Mouse (Mus musculus): ENCODE measurements around the gene Fat4. TPM values are rescaled to one million over a fixed set of nuclear protein-coding genes. Genes with fewer than 3 reads are reported as not detected.

The Fat4 gene
- total and polyA plus RNA-seq, 2 experiments from 2014 or later = 4.2 to 66.0 TPM

GRCm38 (mm10) chr3:38952602-38953001, 65.9 kb downstream of the Fat4 start:
- Histone ChIP-seq H3K9ac (replicated peaks; ENCODE audit: low read length) (no peak overlapping the region), H3K4me1 (ENCODE audit: insufficient read depth, low read length) (no peaks in the 10 kb centered on the region), H3K36me3 (ENCODE audit: insufficient read depth, low read length) (peaks cover 15% of the 10 kb centered on the region), H3K9me3 (ENCODE audit: low read length) (no peaks in the 10 kb centered on the region), H3K4me2 (ENCODE audit: low read depth, low read length) (no peak overlapping the region), H3K27ac (no peak overlapping the region), H3K4me3 (ENCODE audit: low read length) (no peak overlapping the region), H3K27me3 (ENCODE audit: insufficient read depth, low read length) (no peaks in the 10 kb centered on the region)
- ATAC-seq (no peak), DNase-seq (ENCODE audit: low spot score) (no peak)
- WGBS = 68% methylated on average over 3 of the region's 3 CpGs
- no peak for TF ChIP-seq CTCF (IDR thresholded peaks at IDR 0.05; ENCODE audit: low read depth)

- no peaks in the 10 kb centered on the region for H3K4me1 ChIP-seq (ENCODE audit: insufficient read depth, low read length)
Observed at GRCm38 (mm10) chr3:38954196-38954595, 67.5 kb downstream of the Fat4 start.

GRCm38 (mm10) chr3:38956012-38956648, 69.4 kb downstream of the Fat4 start:
- H3K36me3 ChIP-seq (ENCODE audit: insufficient read depth, low read length) = peaks cover 12% of the 10 kb centered on the region
- H3K9ac ChIP-seq (replicated peaks; ENCODE audit: low read length) = no peak overlapping the region
- 82% methylated on average over 9 of the region's 9 CpGs for WGBS
- no peak overlapping the region for H3K27ac ChIP-seq
- H3K27me3 ChIP-seq (ENCODE audit: insufficient read depth, low read length) = no peaks in the 10 kb centered on the region
- H3K9me3 ChIP-seq (ENCODE audit: low read length) = no peaks in the 10 kb centered on the region
- H3K4me1 ChIP-seq (ENCODE audit: insufficient read depth, low read length) = no peaks in the 10 kb centered on the region
- no peak overlapping the region for H3K4me3 ChIP-seq (ENCODE audit: low read length)
- H3K4me2 ChIP-seq (ENCODE audit: low read depth, low read length) = no peak overlapping the region
- TF ChIP-seq CTCF (IDR thresholded peaks at IDR 0.05; ENCODE audit: low read depth) = no peak
- no peak for DNase-seq (ENCODE audit: low spot score)
- ATAC-seq = no peak

More at GRCm38 (mm10) chr3:38954196-38954595, 67.5 kb downstream of the Fat4 start:
- 43% methylated on average over 3 of the region's 3 CpGs for WGBS
- no peak overlapping the region for H3K27ac ChIP-seq
- DNase-seq (ENCODE audit: low spot score) = no peak
- no peak overlapping the region for H3K4me3 ChIP-seq (ENCODE audit: low read length)
- no peak overlapping the region for H3K9ac ChIP-seq (replicated peaks; ENCODE audit: low read length)
- TF ChIP-seq CTCF (IDR thresholded peaks at IDR 0.05; ENCODE audit: low read depth) = no peak
- H3K36me3 ChIP-seq (ENCODE audit: insufficient read depth, low read length) = peaks cover 15% of the 10 kb centered on the region
- no peaks in the 10 kb centered on the region for H3K27me3 ChIP-seq (ENCODE audit: insufficient read depth, low read length)
- H3K9me3 ChIP-seq (ENCODE audit: low read length) = no peaks in the 10 kb centered on the region
- H3K4me2 ChIP-seq (ENCODE audit: low read depth, low read length) = no peak overlapping the region
- no peak for ATAC-seq

- no peak for TF ChIP-seq CTCF (IDR thresholded peaks at IDR 0.05; ENCODE audit: low read depth)
- Histone ChIP-seq H3K36me3 (ENCODE audit: insufficient read depth, low read length) (peaks cover 11% of the 10 kb centered on the region; the same call in 1 of the 2 replicates), H3K4me2 (ENCODE audit: low read depth, low read length) (no peak overlapping the region), H3K27me3 (ENCODE audit: insufficient read depth, low read length) (no peaks in the 10 kb centered on the region), H3K9ac (replicated peaks; ENCODE audit: low read length) (no peak overlapping the region), H3K4me3 (ENCODE audit: low read length) (no peak overlapping the region), H3K9me3 (ENCODE audit: low read length) (no peaks in the 10 kb centered on the region), H3K4me1 (ENCODE audit: insufficient read depth, low read length) (no peaks in the 10 kb centered on the region), H3K27ac (no peak overlapping the region)
- WGBS = 95% methylated on average over 11 of the region's 11 CpGs
- no peak for DNase-seq (ENCODE audit: low spot score)
- no peak for ATAC-seq
Observed at GRCm38 (mm10) chr3:38957186-38957585, 70.4 kb downstream of the Fat4 start.

- no peak overlapping the region for H3K27ac ChIP-seq
- ATAC-seq = no peak
- H3K36me3 ChIP-seq (ENCODE audit: insufficient read depth, low read length) = peaks cover 2% of the 10 kb centered on the region; the same call in 1 of the 2 replicates
- 41% methylated on average over 6 of the region's 6 CpGs for WGBS
- no peak for TF ChIP-seq CTCF (IDR thresholded peaks at IDR 0.05; ENCODE audit: low read depth)
- peak; percentile 56 for DNase-seq (ENCODE audit: low spot score)
- H3K27me3 ChIP-seq (ENCODE audit: insufficient read depth, low read length) = no peaks in the 10 kb centered on the region
- H3K4me1 ChIP-seq (ENCODE audit: insufficient read depth, low read length) = no peaks in the 10 kb centered on the region
- no peak overlapping the region for H3K4me2 ChIP-seq (ENCODE audit: low read depth, low read length)
- H3K4me3 ChIP-seq (ENCODE audit: low read length) = no peak overlapping the region
- H3K9ac ChIP-seq (replicated peaks; ENCODE audit: low read length) = no peak overlapping the region
- no peaks in the 10 kb centered on the region for H3K9me3 ChIP-seq (ENCODE audit: low read length)
Observed at GRCm38 (mm10) chr3:38962328-38962727, 75.6 kb downstream of the Fat4 start.

- Histone ChIP-seq H3K9me3 (ENCODE audit: low read length) (no peaks in the 10 kb centered on the region), H3K27me3 (ENCODE audit: insufficient read depth, low read length) (no peaks in the 10 kb centered on the region), H3K4me2 (ENCODE audit: low read depth, low read length) (no peak overlapping the region), H3K4me3 (ENCODE audit: low read length) (no peak overlapping the region), H3K27ac (no peak overlapping the region), H3K9ac (replicated peaks; ENCODE audit: low read length) (no peak overlapping the region), H3K4me1 (ENCODE audit: insufficient read depth, low read length) (no peaks in the 10 kb centered on the region), H3K36me3 (ENCODE audit: insufficient read depth, low read length) (peaks cover 11% of the 10 kb centered on the region; the same call in 1 of the 2 replicates)
- TF ChIP-seq CTCF (IDR thresholded peaks at IDR 0.05; ENCODE audit: low read depth) = no peak
- ATAC-seq (no peak), DNase-seq (ENCODE audit: low spot score) (no peak)
Observed at GRCm38 (mm10) chr3:38967480-38967879, 80.7 kb downstream of the Fat4 start.

GRCm38 (mm10) chr3:38986379-38986778, 99.6 kb downstream of the Fat4 start:
- no peak overlapping the region for H3K9ac ChIP-seq (replicated peaks; ENCODE audit: low read length)
- no peak for ATAC-seq

More at GRCm38 (mm10) chr3:38986379-38986778, 99.6 kb downstream of the Fat4 start:
- Histone ChIP-seq H3K4me3 (ENCODE audit: low read length) (no peak overlapping the region), H3K4me2 (ENCODE audit: low read depth, low read length) (no peak overlapping the region), H3K27me3 (ENCODE audit: insufficient read depth, low read length) (no peaks in the 10 kb centered on the region), H3K36me3 (ENCODE audit: insufficient read depth, low read length) (no peaks in the 10 kb centered on the region; the same call in 1 of the 2 replicates), H3K27ac (no peak overlapping the region), H3K4me1 (ENCODE audit: insufficient read depth, low read length) (no peaks in the 10 kb centered on the region), H3K9me3 (ENCODE audit: low read length) (no peaks in the 10 kb centered on the region)
- TF ChIP-seq CTCF (IDR thresholded peaks at IDR 0.05; ENCODE audit: low read depth) = no peak
- DNase-seq (ENCODE audit: low spot score) = no peak

All from hindbrain, postnatal 0 days (tissue).